Mouse (Mus musculus): ENCODE measurements around the gene Arpc3. TPM values are rescaled to one million over a fixed set of nuclear protein-coding genes. Genes with fewer than 3 reads are reported as not detected.

Arpc3 gene
- polyA plus RNA-seq, 1 experiment from 2014 or later = 193 TPM

DNA sequence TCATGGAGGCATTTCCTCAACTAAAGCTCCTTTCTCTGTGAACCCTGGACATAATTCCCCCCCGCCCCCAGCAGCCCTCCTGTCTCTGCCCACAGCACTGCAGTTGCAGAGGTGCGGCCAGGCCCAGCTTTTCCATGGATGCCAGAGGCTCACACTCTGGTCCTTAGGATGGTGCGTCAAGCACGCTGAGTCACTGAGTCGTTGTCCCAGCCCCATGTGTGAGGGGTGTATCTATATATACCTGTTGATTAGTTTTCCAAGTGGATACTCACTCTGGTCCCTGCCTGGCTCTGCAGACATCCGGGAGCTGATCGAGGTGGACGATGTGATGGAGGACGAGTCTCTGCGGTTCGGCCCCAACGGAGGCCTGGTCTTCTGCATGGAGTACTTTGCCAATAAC is 13.5 kb upstream of the Arpc3 start:
- no peak for ATAC-seq (replicated peaks)
- no peak overlapping the region for H3K9ac ChIP-seq (replicated peaks)
- 98% methylated on average over 12 of the region's 12 CpGs for WGBS
- no peaks in the 10 kb centered on the region for H3K27me3 ChIP-seq
- peaks cover 5% of the 10 kb centered on the region for H3K4me1 ChIP-seq
- H3K36me3 ChIP-seq = peaks cover 37% of the 10 kb centered on the region
- H3K9me3 ChIP-seq = no peaks in the 10 kb centered on the region
- H3K27ac ChIP-seq (replicated peaks) = no peak overlapping the region
- no peak overlapping the region for H3K4me3 ChIP-seq
- no peak overlapping the region for H3K4me2 ChIP-seq (replicated peaks)

DNA sequence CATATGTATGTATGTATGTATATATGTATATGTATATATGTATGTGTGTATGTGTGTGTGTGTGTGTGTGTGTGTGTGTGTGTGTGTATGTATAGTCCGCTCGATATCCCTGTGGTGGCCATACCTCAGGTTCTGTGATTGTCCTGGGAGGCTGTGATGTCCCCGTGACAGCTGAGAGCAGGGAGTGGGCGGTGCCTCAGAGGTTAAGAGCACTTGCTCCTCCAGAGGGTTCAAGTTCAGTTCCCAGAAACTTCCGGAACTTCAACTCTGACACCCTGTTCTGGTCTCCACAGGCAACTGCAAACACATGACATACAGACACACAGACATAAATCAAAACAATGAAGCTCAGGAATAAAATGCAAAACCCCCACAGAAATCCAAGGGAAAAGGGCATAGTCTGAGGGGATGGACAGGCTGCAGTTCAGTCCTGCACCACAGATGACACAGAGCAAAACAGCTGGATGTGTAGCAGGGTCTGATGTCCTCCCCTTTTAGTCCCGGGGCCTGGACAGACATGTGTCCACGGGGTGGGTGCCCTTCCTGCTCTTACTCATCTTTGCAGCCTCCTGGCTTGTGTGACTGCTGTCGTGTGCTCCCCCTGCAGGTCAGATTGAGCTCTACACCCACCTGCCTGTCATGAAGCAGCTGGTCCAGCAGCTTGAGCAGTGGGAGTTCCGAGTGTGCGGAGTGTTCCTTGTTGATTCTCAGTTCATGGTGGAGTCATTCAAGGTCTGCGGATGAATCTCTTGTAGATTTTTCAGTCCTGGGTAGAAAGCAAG is 12.1 kb upstream of the Arpc3 start:
- H3K36me3 ChIP-seq = peaks cover 35% of the 10 kb centered on the region
- peak; percentile 35; the same call in 1 of the 2 replicates for ATAC-seq (replicated peaks)
- 52% methylated on average over 11 of the region's 11 CpGs for WGBS
- H3K9ac ChIP-seq (replicated peaks) = no peak overlapping the region
- no peaks in the 10 kb centered on the region for H3K4me1 ChIP-seq
- no peaks in the 10 kb centered on the region for H3K9me3 ChIP-seq
- H3K27me3 ChIP-seq = no peaks in the 10 kb centered on the region
- no peak overlapping the region for H3K4me3 ChIP-seq
- H3K4me2 ChIP-seq (replicated peaks) = no peak overlapping the region
- H3K27ac ChIP-seq (replicated peaks) = no peak overlapping the region

DNA sequence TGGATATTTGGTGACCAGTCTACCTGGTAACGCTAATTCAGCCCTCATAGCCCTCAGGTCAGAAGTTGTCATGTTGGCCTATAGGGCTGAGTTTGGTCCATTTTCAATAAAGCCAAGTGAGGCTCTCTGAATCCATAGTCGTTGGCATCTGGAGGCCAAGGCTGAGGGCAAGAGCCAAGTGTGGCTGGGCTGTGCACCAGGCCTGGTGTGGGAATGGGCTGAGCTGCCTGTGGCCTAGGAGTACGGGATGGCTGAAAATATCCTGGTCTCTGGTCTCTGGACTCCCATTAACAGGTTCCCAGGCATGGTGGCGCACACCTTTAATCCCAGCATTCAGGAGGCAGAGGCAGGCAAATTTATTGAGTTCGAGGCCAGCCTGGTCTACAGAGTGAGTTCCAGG is 1.7 kb upstream of the Arpc3 start:
- no peaks in the 10 kb centered on the region for H3K9me3 ChIP-seq
- H3K27ac ChIP-seq (replicated peaks) = no peak overlapping the region
- no peak for ATAC-seq (replicated peaks)
- H3K27me3 ChIP-seq = no peaks in the 10 kb centered on the region
- H3K4me3 ChIP-seq = no peak overlapping the region
- no peak overlapping the region for H3K4me2 ChIP-seq (replicated peaks)
- WGBS = 88% methylated on average over 5 of the region's 5 CpGs
- no peaks in the 10 kb centered on the region for H3K36me3 ChIP-seq
- no peak overlapping the region for H3K9ac ChIP-seq (replicated peaks)
- H3K4me1 ChIP-seq = peaks cover 13% of the 10 kb centered on the region

DNA sequence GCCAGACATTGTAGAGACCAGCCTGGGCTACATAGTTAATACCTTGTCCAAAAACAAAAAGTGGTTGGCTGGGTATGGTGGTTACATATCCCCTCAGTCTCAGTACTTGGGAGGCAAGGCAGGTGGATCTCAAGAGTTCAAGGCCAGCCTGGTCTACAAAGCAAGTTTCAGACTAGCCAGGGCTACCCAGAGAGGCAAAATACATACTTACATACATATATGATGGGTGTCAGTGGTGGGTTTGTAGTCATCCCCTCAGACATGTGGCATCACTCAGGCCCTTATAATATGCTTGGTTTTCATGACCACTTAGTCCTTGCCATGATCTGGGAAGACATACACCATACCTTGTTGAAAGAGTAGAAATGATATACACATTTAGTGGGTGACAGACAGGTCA is 1.0 kb upstream of the Arpc3 start:
- Histone ChIP-seq H3K36me3 (no peaks in the 10 kb centered on the region), H3K9ac (replicated peaks) (no peak overlapping the region), H3K4me1 (peaks cover 13% of the 10 kb centered on the region), H3K27me3 (no peaks in the 10 kb centered on the region), H3K27ac (replicated peaks) (no peak overlapping the region), H3K9me3 (no peaks in the 10 kb centered on the region), H3K4me2 (replicated peaks) (no peak overlapping the region), H3K4me3 (no peak overlapping the region)
- ATAC-seq (replicated peaks) = no peak

DNA sequence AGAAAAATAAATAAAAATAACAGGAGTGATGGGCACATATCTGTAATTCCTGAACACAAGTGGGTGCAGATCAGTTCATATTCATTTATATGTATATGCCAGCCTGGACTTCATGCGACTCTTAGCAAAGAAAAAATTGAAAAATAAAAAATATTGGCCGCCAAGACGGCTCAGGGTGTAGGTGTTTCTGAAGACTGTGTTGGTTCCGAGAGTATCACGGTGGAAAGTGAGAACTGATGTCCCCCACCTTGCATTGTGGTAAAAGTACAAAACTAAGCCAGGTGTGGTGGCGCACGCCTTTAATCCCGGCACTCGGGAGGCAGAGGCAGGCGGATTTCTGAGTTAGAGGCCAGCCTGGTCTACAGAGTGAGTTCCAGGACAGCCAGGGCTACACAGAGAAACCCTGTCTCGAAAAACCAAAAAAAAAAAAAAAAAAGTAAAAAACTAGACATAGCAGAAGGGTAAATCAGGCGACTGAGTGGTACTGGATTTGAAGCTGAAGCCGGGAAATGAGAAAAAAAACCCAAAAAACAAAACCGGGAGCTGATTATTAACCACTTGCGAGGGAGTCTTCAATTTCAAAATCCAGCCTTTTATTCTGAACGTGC is 396 bp upstream of the Arpc3 start:
- H3K4me2 ChIP-seq (replicated peaks) = peak overlapping the region; percentile 78
- H3K27me3 ChIP-seq = no peaks in the 10 kb centered on the region
- peaks cover 13% of the 10 kb centered on the region for H3K4me1 ChIP-seq
- peak overlapping the region; percentile 60 for H3K27ac ChIP-seq (replicated peaks)
- no peak overlapping the region for H3K9ac ChIP-seq (replicated peaks)
- H3K36me3 ChIP-seq = no peaks in the 10 kb centered on the region
- no peaks in the 10 kb centered on the region for H3K9me3 ChIP-seq
- WGBS = 53% methylated on average over 16 of the region's 16 CpGs
- peak; percentile 57; the same call in 1 of the 2 replicates for ATAC-seq (replicated peaks)
- H3K4me3 ChIP-seq = peak overlapping the region; percentile 60

DNA sequence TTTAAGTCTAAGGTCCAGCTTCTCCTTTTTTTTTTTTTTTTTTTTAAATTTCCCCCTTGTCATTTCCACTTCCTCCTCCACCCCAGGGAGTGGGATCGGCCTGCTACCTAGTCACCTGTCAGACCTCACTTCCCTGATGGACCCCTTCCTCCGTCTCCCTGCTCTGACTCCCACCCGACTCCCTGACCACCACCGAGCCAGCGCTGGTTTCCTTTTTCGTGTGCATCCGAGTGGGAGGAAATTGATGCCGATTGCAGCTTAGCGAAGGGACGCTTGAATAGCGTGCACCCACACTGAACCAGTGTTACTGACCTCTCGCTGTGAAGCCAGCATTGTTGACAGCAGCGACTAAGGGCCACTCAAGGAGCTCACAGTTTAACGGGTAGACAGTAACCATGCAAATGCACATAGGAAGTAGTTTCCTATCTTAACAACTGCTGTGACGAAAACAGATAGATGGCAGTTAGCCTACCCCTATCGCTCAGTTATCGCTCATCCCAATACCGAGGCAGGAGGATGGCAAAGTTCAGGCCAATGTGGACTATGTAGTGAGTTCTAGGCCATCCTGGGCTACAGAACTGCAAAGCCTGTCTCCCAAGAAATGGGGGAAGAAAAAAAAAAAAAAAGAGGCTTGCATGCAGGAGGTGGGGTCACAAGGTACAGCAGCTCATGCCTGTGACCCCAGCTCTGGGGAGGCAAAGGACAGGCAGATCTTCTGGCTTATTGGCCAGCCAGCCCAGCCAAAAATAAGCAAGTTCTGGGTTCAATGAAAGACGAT is 738 bp downstream of the Arpc3 start:
- Histone ChIP-seq H3K9me3 (no peaks in the 10 kb centered on the region), H3K36me3 (peaks cover 9% of the 10 kb centered on the region), H3K27ac (replicated peaks) (peak overlapping the region; percentile 60; the same call in 1 of the 2 replicates), H3K27me3 (no peaks in the 10 kb centered on the region), H3K9ac (replicated peaks) (peak overlapping the region; percentile 69), H3K4me2 (replicated peaks) (peak overlapping the region; percentile 78), H3K4me1 (peaks cover 13% of the 10 kb centered on the region), H3K4me3 (peak overlapping the region; percentile 60)
- peak; percentile 57; the same call in 1 of the 2 replicates for ATAC-seq (replicated peaks)
- 16% methylated on average over 19 of the region's 19 CpGs for WGBS

DNA sequence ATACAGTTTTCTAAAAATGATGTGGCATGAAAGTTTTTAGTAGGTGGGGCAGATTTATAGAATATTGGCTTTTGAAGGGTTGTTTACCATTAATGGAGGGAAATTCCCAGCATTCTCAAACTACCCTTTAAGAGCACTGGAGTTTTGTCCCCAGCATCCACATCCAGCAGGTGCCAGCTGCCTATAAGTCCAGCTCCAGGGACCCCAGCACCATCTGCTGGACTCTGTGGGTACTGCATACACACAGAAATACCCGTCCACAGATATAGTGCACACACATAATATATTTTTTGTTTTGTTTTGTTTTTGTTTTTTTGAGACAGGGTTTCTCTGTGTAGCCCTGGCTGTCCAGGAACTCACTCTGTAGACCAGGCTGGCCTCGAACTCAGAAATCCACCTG is 2.2 kb downstream of the Arpc3 start:
- no peak for ATAC-seq (replicated peaks)
- H3K9ac ChIP-seq (replicated peaks) = no peak overlapping the region
- no peak overlapping the region for H3K27ac ChIP-seq (replicated peaks)
- H3K4me1 ChIP-seq = peaks cover 13% of the 10 kb centered on the region
- H3K9me3 ChIP-seq = no peaks in the 10 kb centered on the region
- no peak overlapping the region for H3K4me3 ChIP-seq
- WGBS = 40% methylated on average over 2 of the region's 2 CpGs
- peaks cover 13% of the 10 kb centered on the region for H3K36me3 ChIP-seq
- no peak overlapping the region for H3K4me2 ChIP-seq (replicated peaks)
- H3K27me3 ChIP-seq = no peaks in the 10 kb centered on the region

DNA sequence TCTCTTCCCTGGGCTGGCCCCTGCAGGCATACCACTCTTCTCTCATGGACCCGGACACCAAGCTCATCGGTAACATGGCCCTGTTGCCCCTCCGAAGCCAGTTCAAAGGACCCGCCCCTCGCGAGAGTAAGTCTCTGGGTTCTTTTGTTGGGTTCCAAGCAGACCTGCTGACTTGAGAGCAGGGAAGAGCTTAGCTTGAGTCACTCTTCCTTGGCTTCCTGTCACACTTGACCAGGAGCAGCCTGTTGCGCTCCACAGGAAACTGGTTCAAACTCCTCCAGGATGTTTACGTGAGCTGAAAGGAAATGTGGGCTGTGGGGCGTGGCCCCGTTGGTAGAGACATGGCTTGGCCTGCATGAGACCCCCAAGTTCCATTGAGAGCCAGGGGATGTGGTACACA is 5.1 kb downstream of the Arpc3 start:
- no peak for ATAC-seq (replicated peaks)
- H3K27ac ChIP-seq (replicated peaks) = no peak overlapping the region
- WGBS = 88% methylated on average over 10 of the region's 10 CpGs

DNA sequence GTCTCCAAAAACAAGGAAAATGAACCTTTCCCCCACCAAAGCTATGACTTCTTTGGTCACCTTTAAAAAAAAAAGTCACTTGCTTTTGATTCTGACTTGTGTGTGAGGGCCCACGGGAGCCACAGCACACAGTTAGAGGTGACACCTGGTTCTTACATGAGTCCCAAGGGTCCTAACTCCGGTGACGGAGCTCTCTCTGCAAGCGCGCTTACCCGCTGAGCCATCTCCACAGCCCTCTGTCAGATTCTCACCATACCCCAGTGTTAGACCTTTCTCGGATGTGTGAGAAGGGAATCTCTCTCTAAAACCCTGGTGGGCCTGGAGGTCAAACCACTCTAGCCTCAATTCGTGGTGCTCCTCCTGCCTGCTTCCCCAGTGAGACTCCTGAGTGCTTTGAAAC is 5.8 kb downstream of the Arpc3 start:
- 88% methylated on average over 8 of the region's 8 CpGs for WGBS
- H3K9me3 ChIP-seq = no peaks in the 10 kb centered on the region
- no peak overlapping the region for H3K4me2 ChIP-seq (replicated peaks)
- H3K27ac ChIP-seq (replicated peaks) = no peak overlapping the region
- H3K4me1 ChIP-seq = peaks cover 14% of the 10 kb centered on the region
- H3K9ac ChIP-seq (replicated peaks) = no peak overlapping the region
- H3K4me3 ChIP-seq = no peak overlapping the region
- ATAC-seq (replicated peaks) = no peak
- H3K36me3 ChIP-seq = peaks cover 37% of the 10 kb centered on the region
- no peaks in the 10 kb centered on the region for H3K27me3 ChIP-seq

More for the DNA sequence above, 5.1 kb downstream of the Arpc3 start:
- Histone ChIP-seq H3K4me2 (replicated peaks) (no peak overlapping the region), H3K9me3 (no peaks in the 10 kb centered on the region), H3K4me1 (peaks cover 16% of the 10 kb centered on the region), H3K27me3 (no peaks in the 10 kb centered on the region), H3K36me3 (peaks cover 30% of the 10 kb centered on the region), H3K4me3 (no peak overlapping the region), H3K9ac (replicated peaks) (no peak overlapping the region)

DNA sequence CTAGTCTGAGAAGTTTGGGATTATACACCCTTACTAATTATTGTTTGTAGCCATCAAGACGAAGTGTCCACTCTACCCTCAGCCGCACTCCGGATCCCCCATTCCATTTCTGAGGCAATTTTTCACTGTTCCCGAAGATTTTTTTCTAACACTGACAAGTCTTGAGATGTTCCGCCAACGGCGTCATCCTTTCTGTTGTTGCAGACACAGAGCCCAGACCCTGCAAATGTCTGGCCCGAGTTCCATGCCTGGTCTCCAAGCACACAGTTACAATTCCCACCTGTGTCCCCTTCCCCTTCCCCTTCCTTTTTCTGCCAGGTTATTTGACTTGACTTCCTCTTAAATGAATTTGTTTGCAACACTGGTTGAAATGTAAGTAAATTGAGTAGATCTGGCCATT is 8.2 kb downstream of the Arpc3 start:
- Histone ChIP-seq H3K36me3 (peaks cover 56% of the 10 kb centered on the region), H3K27ac (replicated peaks) (no peak overlapping the region), H3K4me1 (peaks cover 3% of the 10 kb centered on the region), H3K9me3 (no peaks in the 10 kb centered on the region), H3K9ac (replicated peaks) (no peak overlapping the region), H3K4me3 (no peak overlapping the region), H3K4me2 (replicated peaks) (no peak overlapping the region), H3K27me3 (no peaks in the 10 kb centered on the region)
- 94% methylated on average over 8 of the region's 8 CpGs for WGBS
- no peak for ATAC-seq (replicated peaks)

DNA sequence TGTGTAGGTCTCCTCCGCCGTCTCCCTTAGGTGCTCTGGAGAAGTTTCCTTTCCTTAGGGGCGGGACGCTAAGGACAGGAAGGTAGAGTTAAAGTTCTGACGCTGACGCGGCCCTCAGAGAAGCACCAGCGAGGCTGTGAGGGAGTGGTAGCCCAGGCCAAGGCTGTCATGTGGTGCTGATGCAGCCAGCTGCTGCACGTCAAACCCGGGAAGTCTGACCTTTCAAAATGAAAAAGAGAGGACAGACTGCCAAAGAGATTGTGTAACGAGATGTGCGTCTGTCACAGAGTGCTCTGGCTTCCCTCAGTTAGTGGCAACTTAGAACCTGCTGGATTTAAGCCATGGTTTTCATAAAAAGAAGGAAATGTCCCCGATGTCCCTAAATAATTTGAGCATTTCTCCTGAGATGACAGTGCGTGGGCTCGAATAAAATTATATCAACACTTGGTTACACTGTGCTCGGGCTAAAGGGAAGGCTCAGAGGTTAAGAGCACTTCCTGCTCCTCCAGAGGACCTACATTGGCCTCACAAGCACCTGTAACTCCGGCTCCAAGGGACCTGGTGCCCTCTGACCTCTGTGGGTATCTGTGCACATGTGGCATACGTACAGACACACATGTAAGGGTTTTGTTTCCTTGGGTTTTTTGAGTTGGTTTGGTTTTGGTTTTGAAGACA is 9.1 kb downstream of the Arpc3 start:
- Histone ChIP-seq H3K4me2 (replicated peaks) (no peak overlapping the region), H3K36me3 (peaks cover 65% of the 10 kb centered on the region), H3K9me3 (no peaks in the 10 kb centered on the region), H3K9ac (replicated peaks) (no peak overlapping the region), H3K4me3 (no peak overlapping the region), H3K4me1 (peaks cover 3% of the 10 kb centered on the region), H3K27me3 (no peaks in the 10 kb centered on the region), H3K27ac (replicated peaks) (no peak overlapping the region)
- whole genome bisulfite sequencing = 84% methylated on average over 18 of the region's 18 CpGs
- ATAC-seq (replicated peaks) = no peak

DNA sequence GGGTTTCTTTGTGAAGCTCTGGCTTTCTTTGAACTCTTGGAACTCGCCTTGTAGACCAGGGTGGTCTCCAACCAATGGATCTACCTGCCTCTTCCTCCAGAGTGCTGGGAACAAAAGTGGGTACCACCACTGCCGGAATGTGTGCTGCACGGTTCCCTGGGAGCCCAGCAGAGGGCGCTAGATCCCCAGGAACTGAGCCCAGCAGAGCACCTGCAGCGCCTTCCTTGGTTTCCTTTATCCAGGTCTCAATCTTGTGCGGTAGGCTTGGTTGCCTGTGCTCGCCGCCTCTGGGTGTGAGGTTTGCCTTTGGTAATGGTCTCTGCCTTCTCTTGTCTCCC is 9.6 kb downstream of the Arpc3 start:
- no peaks in the 10 kb centered on the region for H3K27me3 ChIP-seq
- H3K9ac ChIP-seq (replicated peaks) = no peak overlapping the region
- H3K4me2 ChIP-seq (replicated peaks) = no peak overlapping the region
- peaks cover 3% of the 10 kb centered on the region for H3K4me1 ChIP-seq
- no peak overlapping the region for H3K27ac ChIP-seq (replicated peaks)
- ATAC-seq (replicated peaks) = no peak
- 12% methylated on average over 8 of the region's 8 CpGs for WGBS
- H3K36me3 ChIP-seq = peaks cover 70% of the 10 kb centered on the region
- no peaks in the 10 kb centered on the region for H3K9me3 ChIP-seq
- H3K4me3 ChIP-seq = no peak overlapping the region

Measured in forebrain, embryonic 15.5 days (tissue).